Mouse (Mus musculus): ENCODE results near the gene Gm16506.
"Not testable (repeated sequence)": the region's sequence is repeated elsewhere in the genome, so short reads cannot be mapped to it uniquely, and the experiment has no call there.

The Gm16506 gene

GRCm38 (mm10) chr14:43727385-43727784 lies at the start of gene Gm16506:
Gm16506 (minus strand) TSS chr14:43727485.
- DNase-seq, result not testable (repeated sequence)

GRCm38 (mm10) chr14:43747566-43747965 lies 20.3 kb upstream of the Gm16506 start, which contains the start of gene Gm6526:
Gm6526 (plus strand) TSS chr14:43747866.
- DNase-seq, result not testable (repeated sequence)

DNA sequence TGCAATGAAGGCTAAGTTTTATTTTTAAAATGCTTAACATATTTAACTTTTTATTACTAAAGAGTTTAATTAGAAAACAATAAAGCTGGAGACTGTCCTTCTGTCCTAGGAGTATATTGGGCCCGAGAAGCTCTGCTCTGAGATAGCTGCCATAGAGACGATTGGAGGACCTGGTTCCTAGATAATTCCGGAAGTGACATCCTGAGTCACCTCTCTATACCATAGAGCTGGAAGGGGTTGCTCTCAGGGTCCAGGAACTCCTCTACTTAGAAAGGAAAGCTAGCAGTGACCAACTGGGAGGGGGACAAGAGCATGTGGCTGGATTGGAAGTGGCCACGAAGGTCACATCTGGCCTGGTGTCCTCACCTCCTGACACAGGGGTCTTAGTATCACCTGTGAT lies 29.7 kb downstream of the Gm16506 start, which contains the start of gene Gm7324:
Gene Gm7324, plus strand, starts transcription at position 208 of the 400 bp plus-strand sequence.
- not testable (repeated sequence) for DNase-seq

DNA sequence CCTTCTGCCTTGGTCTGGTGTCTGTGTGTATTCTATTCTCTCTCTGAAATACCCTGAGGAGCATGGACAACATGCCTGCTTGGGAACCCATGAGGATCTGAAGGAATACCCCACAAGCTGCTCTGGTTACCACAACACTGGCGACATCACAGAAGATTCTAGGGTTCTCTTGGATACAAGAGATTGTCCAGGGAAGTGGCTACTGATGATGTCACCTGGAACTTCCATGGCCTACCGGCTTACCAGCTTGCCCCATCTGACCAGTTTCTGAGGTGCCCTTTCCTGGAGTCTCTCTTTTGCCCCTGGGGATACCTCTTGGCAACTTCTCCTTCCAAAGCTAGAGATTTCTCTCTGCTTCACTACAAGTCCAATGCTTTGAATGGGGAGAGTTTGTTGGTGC lies 50.2 kb downstream of the Gm16506 start, which contains the start of gene Gm8165:
Gene Gm8165, minus strand, starts transcription at position 101 of the 400 bp plus-strand sequence.
- not testable (repeated sequence) for DNase-seq
